Mouse (Mus musculus) B cell, adult 62 days (primary cell): ENCODE data around the gene Hspb9. TPM values are rescaled to one million over a fixed set of nuclear protein-coding genes. Genes with fewer than 3 reads are reported as not detected.

Experiments
- total RNA-seq: library from RNA; stranded (reverse); gene quantifications from 4 replicates; pipeline ENCODE4 v1.2.4, GENCODE M21; 2023

Gene Hspb9
- not detected in 4 replicates for total RNA-seq

GRCm38 (mm10) chr11:100713735-100714533 is at the start of gene Hspb9:
Hspb9 (plus strand) TSS chr11:100713850.

GRCm38 (mm10) chr11:100692164-100692616 is 21.5 kb upstream of the Hspb9 start, which contains the start of gene Zfp385c:
Zfp385c (minus strand) TSS chr11:100692455.

GRCm38 (mm10) chr11:100703851-100704531 is 9.7 kb upstream of the Hspb9 start, which contains the start of gene Dhx58:
Dhx58 (minus strand) TSS chr11:100704271.

GRCm38 (mm10) chr11:100711783-100712615 is 1.7 kb upstream of the Hspb9 start, which contains the start of gene Kat2a:
Kat2a (minus strand) TSS chr11:100712465.

GRCm38 (mm10) chr11:100738066-100738604 is 24.5 kb downstream of the Hspb9 start, which contains the start of gene Rab5c:
Rab5c (minus strand) TSS chr11:100738215.

GRCm38 (mm10) chr11:100759611-100760233 is 46.1 kb downstream of the Hspb9 start, which contains the start of gene Kcnh4:
Kcnh4 (minus strand) TSS chr11:100759942.

DNA sequence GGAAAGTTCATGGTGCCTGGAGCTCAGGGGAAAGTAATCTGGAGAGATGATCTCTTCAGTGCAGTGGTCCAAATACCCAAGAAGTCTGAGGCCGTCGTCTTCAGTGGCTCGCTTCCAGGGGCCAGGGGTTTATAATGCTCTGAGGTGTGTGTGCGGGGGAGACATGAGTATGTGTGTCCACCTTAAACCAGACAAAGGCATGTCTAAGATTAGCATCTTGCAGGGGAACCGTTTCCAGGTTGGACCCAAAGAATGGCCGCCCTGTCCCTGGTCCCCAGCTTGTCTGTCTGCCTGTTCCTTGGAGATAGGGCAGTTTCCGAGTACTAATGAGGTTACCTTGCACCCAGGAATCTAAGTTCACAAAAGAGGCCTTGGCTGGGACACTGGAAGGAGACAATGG is 49.2 kb downstream of the Hspb9 start, which contains the start of gene Hcrt:
Hcrt (minus strand) TSS at position 101 of the 400 bp plus-strand sequence.

Other genes with a start within 250 kb of the Hspb9 start
- gene Klhl11, start 241.1 kb upstream of the Hspb9 start, total RNA-seq: 20.2 to 23.6 TPM (median 21.0 TPM) in 4 replicates
- gene Acly, start 185.8 kb upstream of the Hspb9 start, total RNA-seq: 153 to 164 TPM (median 163 TPM) in 4 replicates
- gene Ttc25, start 168.2 kb upstream of the Hspb9 start, total RNA-seq: 0.39 to 1.3 TPM (median 0.70 TPM) in 4 replicates
- 146 to 163 TPM (median 154 TPM) in 4 replicates for gene Cnp, start 138.9 kb upstream of the Hspb9 start, total RNA-seq
- 18.9 to 25.1 TPM (median 22.7 TPM) in 4 replicates for gene Nkiras2, start 94.6 kb upstream of the Hspb9 start, total RNA-seq
- gene Dnajc7, start 93.7 kb upstream of the Hspb9 start, total RNA-seq: 374 to 427 TPM (median 395 TPM) in 4 replicates
- gene Zfp385c, start 21.4 kb upstream of the Hspb9 start, total RNA-seq: not detected in 4 replicates
- 14.2 to 20.9 TPM (median 18.3 TPM) in 4 replicates for gene Dhx58, start 9.6 kb upstream of the Hspb9 start, total RNA-seq
- gene Kat2a, start 1.4 kb upstream of the Hspb9 start, total RNA-seq: 36.7 to 39.7 TPM (median 38.7 TPM) in 4 replicates
- 123 to 134 TPM (median 127 TPM) in 4 replicates for gene Rab5c, start 24.4 kb downstream of the Hspb9 start, total RNA-seq
- gene Kcnh4, start 46.1 kb downstream of the Hspb9 start, total RNA-seq: 8.1 to 10.4 TPM (median 9.4 TPM) in 4 replicates
- not detected in 4 replicates for gene Hcrt, start 49.1 kb downstream of the Hspb9 start, total RNA-seq
- 21.1 to 24.9 TPM (median 23.1 TPM) in 4 replicates for gene Ghdc, start 57.1 kb downstream of the Hspb9 start, total RNA-seq
- gene Stat5b, start 136.9 kb downstream of the Hspb9 start, total RNA-seq: 63.6 to 80.0 TPM (median 72.1 TPM) in 4 replicates
- 37.4 to 39.2 TPM (median 38.4 TPM) in 4 replicates for gene Stat5a, start 145.5 kb downstream of the Hspb9 start, total RNA-seq
- gene Stat3, start 225.7 kb downstream of the Hspb9 start, total RNA-seq: 260 to 282 TPM (median 268 TPM) in 4 replicates